Mouse (Mus musculus) activated CD4-positive, CD25-positive, alpha-beta regulatory T cell, adult 4 months (primary cell): ENCODE results near the gene Sec11a. TPM values are rescaled to one million over a fixed set of nuclear protein-coding genes. Genes with fewer than 3 reads are reported as not detected.
A peak's percentile ranks its signal among the peaks of the same experiment; 100 is the strongest.
"Not testable (repeated sequence)": the region's sequence is repeated elsewhere in the genome, so short reads cannot be mapped to it uniquely, and the experiment has no call there.

Experiments used
- ATAC-seq: one replicate; pipeline ENCODE4 v1.8.0; 2017
- polyA plus RNA-seq, 2 experiments: library from polyadenylated mRNA; unstranded; fragments of 100-300 nt; shearing (Covaris generic); gene quantifications; one replicate each; pipeline ENCODE4 v1.2.1; 2017

Sec11a gene
- polyA plus RNA-seq, 2 experiments from 2014 or later, result 243 to 262 TPM

DNA sequence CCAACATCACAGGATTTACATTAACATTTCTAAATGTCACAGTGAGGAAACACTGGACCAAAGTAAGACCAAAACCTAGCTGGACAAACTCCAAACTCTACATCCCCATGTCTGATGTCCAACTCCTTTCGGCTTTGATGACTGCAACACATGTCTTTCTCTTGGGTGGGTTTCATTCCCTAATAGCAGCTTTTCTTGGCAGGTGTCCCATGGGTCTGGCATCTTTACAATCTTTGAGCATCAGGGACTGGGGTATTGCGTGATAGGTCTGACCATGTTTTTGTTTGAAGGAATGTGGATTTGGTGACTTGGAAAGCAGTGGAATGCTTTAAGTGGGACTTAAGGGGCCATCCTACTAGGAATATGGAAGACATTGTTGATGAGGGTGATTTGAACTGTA, 9.3 kb upstream of the Sec11a start:
- no peak for ATAC-seq

GRCm38 (mm10) chr7:80954251-80954650, 6.7 kb upstream of the Sec11a start:
- no peak for ATAC-seq

- ATAC-seq, result no peak
Measured at GRCm38 (mm10) chr7:80952140-80952539, 4.6 kb upstream of the Sec11a start.

GRCm38 (mm10) chr7:80951461-80951860, 3.9 kb upstream of the Sec11a start:
- no peak for ATAC-seq

DNA sequence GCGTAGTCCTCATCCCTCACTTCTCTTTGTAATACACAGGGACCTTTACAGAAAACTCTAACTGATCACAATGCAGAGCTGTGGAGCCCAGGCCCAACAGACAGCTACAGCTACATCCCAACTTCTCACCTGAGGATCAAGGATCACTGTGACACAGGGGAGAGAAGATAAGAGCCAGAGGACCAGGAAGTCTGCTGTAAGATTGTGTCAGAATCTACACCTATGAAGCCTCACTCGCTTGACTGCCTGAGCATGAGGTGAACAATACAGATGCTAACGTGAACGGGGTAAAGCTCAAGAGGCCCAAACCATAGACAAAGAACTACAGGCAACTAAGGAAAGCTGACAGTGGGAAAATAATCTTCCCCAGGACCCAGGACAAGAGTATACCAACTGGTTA, 7.8 kb downstream of the Sec11a start:
- no peak for ATAC-seq

DNA sequence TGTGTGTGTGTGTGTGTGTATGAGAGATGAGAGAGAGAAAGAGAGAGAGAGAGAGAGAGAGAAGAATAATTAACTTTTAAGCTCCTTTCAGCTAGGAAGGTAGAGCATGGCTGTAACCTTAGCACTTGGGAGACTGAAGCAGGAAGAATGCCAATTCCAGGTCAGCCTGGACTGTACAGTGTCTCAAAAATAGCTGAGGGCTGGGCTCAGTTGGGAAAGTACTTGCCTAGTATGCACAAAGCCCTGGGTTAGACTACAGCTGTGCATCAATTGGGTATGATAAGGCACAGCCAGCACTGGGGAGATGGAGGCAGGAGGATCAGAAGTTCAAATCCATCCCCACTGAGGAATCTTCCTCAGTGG, 10.3 kb downstream of the Sec11a start:
- ATAC-seq, result not testable (repeated sequence)

- ATAC-seq, result peak; percentile 83
Measured at GRCm38 (mm10) chr7:80936617-80937303, 10.8 kb downstream of the Sec11a start.

DNA sequence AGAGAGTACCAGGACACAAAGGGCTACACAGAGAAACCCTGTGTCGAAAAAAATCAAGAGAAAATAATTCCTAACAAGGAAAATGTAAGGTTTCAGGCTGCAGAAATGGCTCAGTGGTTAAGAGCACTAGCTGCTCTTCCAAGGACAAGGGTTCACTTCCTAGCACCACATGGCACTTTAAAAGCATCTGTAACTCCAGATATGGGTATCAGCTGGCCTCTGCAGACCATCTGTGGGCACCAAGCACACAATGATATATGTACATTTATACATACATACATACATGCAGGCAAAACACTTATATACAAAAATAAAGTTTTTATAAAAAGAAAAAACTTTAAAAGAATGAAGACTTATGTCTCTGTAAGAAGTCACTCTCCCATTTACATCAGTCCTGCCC, 11.7 kb downstream of the Sec11a start:
- no peak for ATAC-seq

- ATAC-seq, result no peak
Measured at GRCm38 (mm10) chr7:80932777-80933176, 14.8 kb downstream of the Sec11a start.

- no peak for ATAC-seq
Measured at GRCm38 (mm10) chr7:80931618-80932207, 15.9 kb downstream of the Sec11a start.

DNA sequence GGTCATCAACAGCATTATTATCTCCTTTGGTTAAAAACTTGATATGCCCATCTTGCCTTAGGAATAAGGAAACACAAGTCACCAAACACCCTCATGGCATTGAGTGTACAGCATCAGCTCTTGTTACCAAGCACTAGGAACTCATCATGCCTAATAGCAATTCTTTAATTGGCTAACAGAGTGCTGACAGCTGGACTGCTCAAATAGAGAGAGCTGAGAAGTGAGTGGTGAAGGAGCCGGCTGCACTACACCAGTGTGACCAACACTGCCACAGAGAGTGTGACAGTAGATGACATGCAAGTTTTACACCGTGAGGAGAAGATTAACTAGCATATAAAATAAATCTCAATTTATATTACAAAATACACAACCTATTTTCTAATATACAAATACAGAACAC, 24.4 kb downstream of the Sec11a start:
- no peak for ATAC-seq

DNA sequence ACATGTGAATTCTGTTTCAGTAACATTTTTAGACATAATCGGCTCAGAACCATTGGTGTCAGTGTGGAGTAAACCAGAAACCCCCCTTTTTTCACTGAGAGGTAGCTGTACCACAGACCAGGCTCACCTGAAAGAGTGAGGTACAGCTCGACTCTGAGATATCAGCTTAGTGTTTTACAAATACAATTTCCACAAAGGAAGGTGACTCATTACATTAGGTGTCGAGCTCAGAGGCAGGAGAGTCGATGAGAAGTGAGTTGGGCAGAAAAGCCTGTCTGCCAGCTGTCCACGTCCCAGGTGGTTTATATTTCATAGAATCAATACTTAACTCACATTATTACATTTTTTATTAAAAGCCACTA, 28.0 kb downstream of the Sec11a start:
- peak; percentile 31 for ATAC-seq

DNA sequence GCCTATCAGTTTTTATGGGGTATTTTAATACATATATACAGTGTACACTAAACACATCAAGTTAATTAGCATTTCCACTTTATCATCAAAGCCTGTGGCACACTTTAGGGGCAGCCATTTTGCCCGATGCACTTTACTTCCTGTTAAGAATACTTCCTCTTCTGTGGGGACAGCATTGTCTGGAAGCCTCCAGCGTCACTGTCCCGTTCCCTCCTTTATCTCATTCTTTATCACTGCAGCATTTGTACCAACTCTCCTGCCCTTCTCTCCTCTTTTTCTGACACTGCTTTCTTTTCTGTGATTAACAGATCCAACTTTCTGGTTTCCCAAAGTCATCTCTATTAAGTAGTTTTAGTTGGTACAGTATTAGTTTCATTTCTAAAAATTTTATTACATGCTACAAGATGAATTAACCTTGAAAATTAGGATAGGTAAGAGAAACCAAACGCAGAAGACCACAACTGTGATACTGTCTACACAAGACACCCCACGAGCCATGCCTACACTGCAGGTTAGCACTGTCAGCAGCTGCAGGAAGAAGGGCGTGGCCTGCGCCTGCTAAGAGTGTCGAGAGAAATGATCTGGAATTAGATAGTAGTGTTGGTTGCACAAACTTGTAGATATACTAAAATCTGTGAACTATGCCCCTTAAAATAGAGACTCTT, 28.5 kb downstream of the Sec11a start:
- peak; percentile 72 for ATAC-seq

DNA sequence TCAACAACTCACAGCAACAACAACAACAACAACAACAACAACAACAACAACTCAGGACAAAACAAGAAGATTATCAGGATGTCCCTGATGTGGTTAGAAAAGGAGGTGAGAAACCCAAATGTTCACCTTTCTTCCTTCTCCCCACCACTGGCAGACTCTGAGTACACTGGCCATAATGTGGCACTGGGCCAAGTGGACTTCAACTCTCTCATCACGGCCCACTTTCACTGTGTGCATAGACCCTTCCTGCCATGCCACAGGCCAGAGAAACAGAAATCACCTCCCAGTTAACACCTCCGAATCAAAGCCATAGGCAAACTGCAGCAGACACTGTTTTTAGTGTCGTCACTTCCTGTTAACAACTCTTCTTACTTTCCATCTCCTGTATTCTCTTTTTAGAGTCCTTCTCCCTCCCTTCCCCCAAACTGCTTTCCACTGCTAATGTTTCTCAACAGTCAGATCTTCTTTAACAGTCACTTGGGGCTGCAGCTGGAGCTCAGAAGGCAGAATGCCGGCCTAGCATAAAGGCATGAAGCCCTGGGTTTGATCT, 29.6 kb downstream of the Sec11a start:
- peak; percentile 43 for ATAC-seq

DNA sequence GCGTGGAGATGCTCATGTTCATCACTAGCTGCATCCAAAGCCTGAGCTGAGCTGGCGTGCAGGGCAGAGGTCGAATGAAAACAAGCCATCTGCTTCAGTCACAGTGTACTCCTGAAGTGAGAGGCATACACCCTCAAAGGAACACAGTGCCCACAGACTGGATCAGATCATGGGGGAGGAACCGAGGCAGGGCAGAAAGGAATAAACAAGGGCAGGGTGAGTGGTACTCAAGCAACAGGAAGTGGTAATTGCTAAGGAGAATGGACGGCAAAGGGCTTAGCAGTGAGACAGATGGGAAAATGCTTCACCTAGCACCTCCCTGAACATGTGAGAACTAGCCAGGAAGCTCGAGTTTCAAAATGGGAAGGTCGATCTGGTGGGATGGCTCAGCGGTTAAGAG, 35.1 kb downstream of the Sec11a start:
- ATAC-seq, result peak; percentile 76

GRCm38 (mm10) chr7:80911053-80911452, 36.5 kb downstream of the Sec11a start:
- ATAC-seq, result peak; percentile 44

- ATAC-seq, result no peak
Measured at GRCm38 (mm10) chr7:80904921-80905515, 42.6 kb downstream of the Sec11a start, which contains the start of gene Nmb. Gene Nmb, minus strand, starts transcription at chr7:80905076.

GRCm38 (mm10) chr7:80903625-80904422, 43.8 kb downstream of the Sec11a start:
- no peak for ATAC-seq

- ATAC-seq, result no peak
Measured at GRCm38 (mm10) chr7:80901541-80902274, 45.9 kb downstream of the Sec11a start.

GRCm38 (mm10) chr7:80900944-80901501, 46.6 kb downstream of the Sec11a start, which contains the start of gene Wdr73:
Gene Wdr73, minus strand, starts transcription at chr7:80901269.
- ATAC-seq, result peak; percentile 93

- no peak for ATAC-seq
Measured at GRCm38 (mm10) chr7:80897721-80898120, 49.9 kb downstream of the Sec11a start.
